Mouse (Mus musculus): ENCODE measurements around the gene Ankrd54. TPM values are rescaled to one million over a fixed set of nuclear protein-coding genes. Genes with fewer than 3 reads are reported as not detected.

Ankrd54 gene
- polyA plus RNA-seq, 1 experiment from 2014 or later: 51.9 TPM

DNA sequence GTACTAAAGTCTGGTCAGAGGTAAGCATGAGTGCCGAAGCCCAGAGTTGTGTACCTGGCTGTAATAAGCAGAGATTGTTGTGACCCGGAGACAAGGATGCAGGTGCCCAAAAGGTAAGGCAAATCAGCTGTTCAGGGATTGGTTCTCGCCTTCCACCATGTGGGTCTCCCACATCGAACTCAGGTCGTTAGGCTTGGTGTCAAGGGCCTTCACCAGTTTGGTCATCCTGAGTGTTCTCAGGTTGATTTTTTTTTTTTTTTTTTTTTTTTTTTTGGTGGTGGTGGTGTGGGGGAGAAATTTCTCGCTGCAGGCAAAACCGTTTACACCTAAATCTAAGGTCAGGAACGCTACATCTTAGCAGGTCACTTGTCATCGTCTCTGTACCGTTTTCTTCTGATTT is 11.8 kb upstream of the Ankrd54 start:
- Histone ChIP-seq H3K27me3 (no peaks in the 10 kb centered on the region), H3K9me3 (no peaks in the 10 kb centered on the region), H3K4me2 (replicated peaks) (peak overlapping the region; percentile 88), H3K9ac (peak overlapping the region; percentile 85), H3K4me3 (peak overlapping the region; percentile 96), H3K36me3 (peaks cover 31% of the 10 kb centered on the region), H3K27ac (peak overlapping the region; percentile 74; the same call in 1 of the 2 replicates), H3K4me1 (peaks cover 16% of the 10 kb centered on the region)
- WGBS: 40% methylated on average over 10 of the region's 10 CpGs
- no peak for ATAC-seq (ENCODE audit: low FRiP score, low read depth)

- no peak overlapping the region for H3K9ac ChIP-seq
- H3K4me3 ChIP-seq: no peak overlapping the region
- H3K36me3 ChIP-seq: peaks cover 24% of the 10 kb centered on the region
- ATAC-seq (ENCODE audit: low FRiP score, low read depth): no peak
- H3K27ac ChIP-seq: no peak overlapping the region
- H3K4me1 ChIP-seq: peaks cover 16% of the 10 kb centered on the region
- no peak overlapping the region for H3K4me2 ChIP-seq (replicated peaks)
- H3K27me3 ChIP-seq: no peaks in the 10 kb centered on the region
- no peaks in the 10 kb centered on the region for H3K9me3 ChIP-seq
These were observed 11.1 kb upstream of the Ankrd54 start for GRCm38 (mm10) chr15:79073752-79074151.

GRCm38 (mm10) chr15:79071117-79072039 is 8.7 kb upstream of the Ankrd54 start:
- Histone ChIP-seq H3K9ac (no peak overlapping the region), H3K4me3 (no peak overlapping the region), H3K9me3 (no peaks in the 10 kb centered on the region), H3K27ac (no peak overlapping the region), H3K4me2 (replicated peaks) (no peak overlapping the region), H3K27me3 (no peaks in the 10 kb centered on the region), H3K4me1 (peaks cover 18% of the 10 kb centered on the region), H3K36me3 (no peaks in the 10 kb centered on the region)
- no peak for ATAC-seq (ENCODE audit: low FRiP score, low read depth)
- WGBS: 62% methylated on average over 5 of the region's 5 CpGs

DNA sequence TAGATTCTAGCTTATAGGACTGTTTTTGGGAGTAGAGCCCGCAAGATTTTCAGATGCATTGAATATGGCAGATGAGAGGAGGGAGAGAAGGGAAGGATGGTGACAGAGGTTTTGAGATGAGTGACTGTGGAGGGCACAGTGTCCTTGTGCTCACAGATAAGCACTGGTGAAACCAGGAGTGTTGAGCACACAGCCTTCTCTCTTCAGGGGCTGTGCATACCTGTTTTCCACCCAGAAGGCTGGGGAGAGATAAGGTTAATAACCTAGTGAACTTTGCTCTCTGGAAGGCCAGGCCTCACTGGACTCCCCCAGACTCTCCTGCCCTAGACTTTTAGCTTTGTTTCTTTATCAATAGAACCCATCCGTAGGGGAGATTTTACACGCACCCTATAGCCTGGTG is 5.7 kb upstream of the Ankrd54 start:
- H3K27ac ChIP-seq: no peak overlapping the region
- H3K27me3 ChIP-seq: no peaks in the 10 kb centered on the region
- no peak overlapping the region for H3K4me3 ChIP-seq
- ATAC-seq (ENCODE audit: low FRiP score, low read depth): no peak
- no peaks in the 10 kb centered on the region for H3K36me3 ChIP-seq
- H3K4me1 ChIP-seq: peaks cover 11% of the 10 kb centered on the region
- H3K9me3 ChIP-seq: no peaks in the 10 kb centered on the region
- H3K9ac ChIP-seq: no peak overlapping the region
- H3K4me2 ChIP-seq (replicated peaks): no peak overlapping the region
- 82% methylated on average over 3 of the region's 3 CpGs for WGBS

DNA sequence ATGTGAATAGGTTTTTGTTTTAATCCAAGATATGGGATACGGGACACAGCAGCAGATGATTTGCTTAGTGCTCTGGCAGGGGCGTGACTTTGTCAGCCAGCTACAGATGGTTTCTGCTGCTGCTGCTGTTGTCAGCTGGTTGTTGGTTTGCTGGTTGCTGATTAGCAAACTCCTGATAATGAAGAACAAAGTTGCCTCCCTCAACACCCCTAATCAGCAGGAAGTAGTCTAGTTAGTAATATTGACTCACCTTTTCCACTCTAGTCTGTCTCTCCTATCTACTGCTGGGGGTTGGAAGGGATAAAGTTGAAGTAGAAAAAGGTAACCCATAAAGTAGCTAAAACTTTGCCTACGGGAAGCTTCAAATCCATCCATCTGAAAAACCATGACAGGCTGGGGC is 4.9 kb upstream of the Ankrd54 start:
- H3K36me3 ChIP-seq: no peaks in the 10 kb centered on the region
- no peak overlapping the region for H3K27ac ChIP-seq
- H3K9me3 ChIP-seq: no peaks in the 10 kb centered on the region
- H3K27me3 ChIP-seq: no peaks in the 10 kb centered on the region
- peaks cover 13% of the 10 kb centered on the region for H3K4me1 ChIP-seq
- no peak overlapping the region for H3K4me2 ChIP-seq (replicated peaks)
- no peak overlapping the region for H3K4me3 ChIP-seq
- 66% methylated on average over 3 of the region's 3 CpGs for WGBS
- ATAC-seq (ENCODE audit: low FRiP score, low read depth): no peak
- H3K9ac ChIP-seq: no peak overlapping the region

GRCm38 (mm10) chr15:79066276-79066675 is 3.6 kb upstream of the Ankrd54 start:
- ATAC-seq (ENCODE audit: low FRiP score, low read depth): no peak
- 24% methylated on average over 2 of the region's 2 CpGs for WGBS
- Histone ChIP-seq H3K36me3 (no peaks in the 10 kb centered on the region), H3K27ac (no peak overlapping the region), H3K4me1 (peaks cover 21% of the 10 kb centered on the region), H3K4me3 (no peak overlapping the region), H3K9me3 (no peaks in the 10 kb centered on the region), H3K4me2 (replicated peaks) (no peak overlapping the region), H3K27me3 (no peaks in the 10 kb centered on the region), H3K9ac (no peak overlapping the region)

DNA sequence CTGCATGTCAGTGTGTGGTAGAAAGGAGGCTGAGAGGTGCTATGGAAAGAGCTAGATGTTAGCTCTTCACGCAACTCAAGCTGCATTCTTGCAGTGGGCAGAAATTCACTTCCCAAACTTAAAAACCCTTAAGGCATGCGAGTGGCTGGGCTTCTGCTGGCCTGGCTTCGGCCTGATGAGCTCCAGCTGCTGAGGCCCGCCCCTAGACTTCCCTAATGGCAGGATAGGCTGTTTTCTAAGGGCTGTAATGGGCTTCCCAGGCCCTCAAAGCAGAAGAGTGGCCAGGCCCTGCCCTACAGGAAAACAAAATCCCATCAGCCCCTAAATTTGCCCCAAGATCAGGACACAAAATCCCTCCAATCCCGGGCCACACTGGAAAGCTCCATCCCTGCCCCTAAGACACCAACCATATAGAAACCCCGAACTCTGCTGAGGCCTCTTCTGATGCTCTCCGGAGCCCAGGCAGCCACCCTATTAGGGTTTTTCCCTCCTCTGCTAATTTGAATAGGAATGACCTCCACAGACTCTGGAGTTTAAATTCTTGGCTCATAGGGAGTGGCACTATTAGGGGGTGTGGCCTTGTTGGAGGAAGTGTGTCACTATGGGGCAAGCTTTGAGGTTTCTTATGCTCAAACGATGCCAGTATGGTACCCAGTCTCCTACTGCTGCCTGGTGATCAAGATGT is 2.5 kb upstream of the Ankrd54 start:
- H3K9me3 ChIP-seq: no peaks in the 10 kb centered on the region
- no peak overlapping the region for H3K4me2 ChIP-seq (replicated peaks)
- 41% methylated on average over 8 of the region's 8 CpGs for WGBS
- ATAC-seq (ENCODE audit: low FRiP score, low read depth): no peak
- H3K27me3 ChIP-seq: no peaks in the 10 kb centered on the region
- H3K4me3 ChIP-seq: no peak overlapping the region
- H3K4me1 ChIP-seq: peaks cover 25% of the 10 kb centered on the region
- H3K36me3 ChIP-seq: peaks cover 9% of the 10 kb centered on the region
- no peak overlapping the region for H3K9ac ChIP-seq
- H3K27ac ChIP-seq: no peak overlapping the region; the same call in 1 of the 2 replicates

DNA sequence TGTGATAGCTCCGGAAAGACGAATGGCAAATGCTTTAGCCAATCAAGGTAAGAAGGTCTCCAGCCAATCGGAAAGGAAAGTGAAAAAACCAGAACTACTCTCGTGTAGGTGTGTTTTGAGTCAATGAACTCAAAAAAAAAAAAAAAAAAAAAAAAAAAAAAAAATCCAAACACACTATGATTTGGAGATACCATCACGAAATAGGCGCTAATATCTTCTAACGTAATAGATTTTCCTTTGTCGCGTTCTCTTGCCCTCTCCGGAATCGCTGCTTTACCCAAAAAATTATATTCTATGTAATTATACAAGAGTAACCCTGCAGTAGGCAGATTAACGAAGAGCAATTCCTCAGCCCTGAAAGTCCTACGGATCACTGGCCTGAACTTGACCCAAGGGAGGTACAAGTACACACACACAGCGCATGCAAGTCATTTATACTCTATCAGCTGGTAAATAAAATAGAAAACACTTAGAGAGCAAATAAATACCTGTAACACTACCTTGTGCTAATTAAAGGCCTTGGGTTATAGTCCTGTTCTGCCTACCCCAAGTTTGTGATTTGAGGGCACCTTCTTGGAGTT is 557 bp upstream of the Ankrd54 start:
- H3K4me3 ChIP-seq: peak overlapping the region; percentile 36
- peak overlapping the region; percentile 63 for H3K4me2 ChIP-seq (replicated peaks)
- no peaks in the 10 kb centered on the region for H3K27me3 ChIP-seq
- WGBS: 10% methylated on average over 14 of the region's 14 CpGs
- H3K9me3 ChIP-seq: no peaks in the 10 kb centered on the region
- H3K4me1 ChIP-seq: peaks cover 25% of the 10 kb centered on the region
- no peak overlapping the region; the same call in 1 of the 2 replicates for H3K27ac ChIP-seq
- ATAC-seq (ENCODE audit: low FRiP score, low read depth): no peak
- no peak overlapping the region for H3K9ac ChIP-seq
- peaks cover 29% of the 10 kb centered on the region for H3K36me3 ChIP-seq

DNA sequence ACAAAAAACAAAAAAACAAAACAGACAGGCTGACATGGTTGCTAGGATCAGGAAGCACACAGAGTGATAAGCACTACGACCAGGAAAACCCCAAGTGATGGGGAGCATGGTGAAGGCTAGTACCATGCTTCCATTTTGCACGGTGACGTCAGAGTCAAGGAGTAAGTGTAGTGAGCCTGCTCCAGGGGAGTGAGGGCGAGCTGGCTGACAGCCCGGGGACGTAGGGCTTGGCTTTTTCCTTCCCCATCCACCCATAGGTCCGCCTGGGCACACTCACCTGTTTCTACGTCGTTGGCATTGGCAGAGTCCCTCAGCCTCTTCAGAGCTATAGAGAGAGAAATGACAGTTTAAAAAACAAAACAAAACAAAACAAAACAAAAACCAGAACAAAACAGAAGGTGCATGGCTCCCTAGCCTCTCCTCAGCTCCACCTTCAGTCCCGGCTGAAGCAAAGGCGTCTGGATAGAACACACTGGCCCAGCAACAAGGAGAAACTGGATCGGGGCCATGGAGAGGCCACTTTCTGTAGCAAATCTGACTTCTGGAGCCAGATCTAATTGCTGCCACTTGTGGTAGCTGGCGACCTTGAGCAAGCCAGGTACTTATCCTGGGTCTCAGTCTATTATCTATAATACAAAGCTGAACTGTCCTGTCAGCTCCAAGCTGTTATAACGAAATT is 1.7 kb downstream of the Ankrd54 start:
- ATAC-seq (ENCODE audit: low FRiP score, low read depth): no peak
- Histone ChIP-seq H3K27ac (no peak overlapping the region; the same call in 1 of the 2 replicates), H3K4me3 (peak overlapping the region; percentile 81; the same call in 1 of the 2 replicates), H3K4me1 (peaks cover 18% of the 10 kb centered on the region), H3K36me3 (peaks cover 51% of the 10 kb centered on the region), H3K9me3 (no peaks in the 10 kb centered on the region), H3K27me3 (no peaks in the 10 kb centered on the region), H3K4me2 (replicated peaks) (peak overlapping the region; percentile 83), H3K9ac (peak overlapping the region; percentile 35; the same call in 1 of the 2 replicates)
- WGBS: 81% methylated on average over 14 of the region's 14 CpGs

GRCm38 (mm10) chr15:79057850-79058249 is 4.8 kb downstream of the Ankrd54 start:
- Histone ChIP-seq H3K27me3 (no peaks in the 10 kb centered on the region), H3K36me3 (peaks cover 83% of the 10 kb centered on the region), H3K4me1 (peaks cover 13% of the 10 kb centered on the region), H3K9ac (no peak overlapping the region), H3K4me3 (no peak overlapping the region), H3K9me3 (no peaks in the 10 kb centered on the region), H3K27ac (no peak overlapping the region), H3K4me2 (replicated peaks) (no peak overlapping the region)
- 88% methylated on average over 6 of the region's 6 CpGs for WGBS
- ATAC-seq (ENCODE audit: low FRiP score, low read depth): no peak

GRCm38 (mm10) chr15:79056601-79057000 is 6.1 kb downstream of the Ankrd54 start:
- H3K4me2 ChIP-seq (replicated peaks): no peak overlapping the region
- WGBS: 94% methylated on average over 7 of the region's 7 CpGs

More at GRCm38 (mm10) chr15:79056601-79057000, 6.1 kb downstream of the Ankrd54 start:
- no peak overlapping the region for H3K27ac ChIP-seq
- H3K9ac ChIP-seq: no peak overlapping the region
- H3K36me3 ChIP-seq: peaks cover 95% of the 10 kb centered on the region
- peaks cover 8% of the 10 kb centered on the region for H3K4me1 ChIP-seq
- no peaks in the 10 kb centered on the region for H3K27me3 ChIP-seq
- no peak overlapping the region for H3K4me3 ChIP-seq
- no peak for ATAC-seq (ENCODE audit: low FRiP score, low read depth)
- no peaks in the 10 kb centered on the region for H3K9me3 ChIP-seq

All from limb, embryonic 13.5 days (tissue).